ENCODE assay signal across 8 mouse cellular contexts in genomic region chr2:31068246-31069113, GRCm38 (mm10).
A peak's percentile ranks its signal among the peaks of the same experiment; 100 is the strongest.
DNase-seq lines count a peak whose midpoint lies in the region; ATAC-seq and TF ChIP-seq lines count a peak whose summit lies in the region.

No protein-coding gene starts in this region.

- 6% methylated on average over 13 of the region's 13 CpGs for WGBS in forebrain, embryonic 15.5 days
- 6% methylated on average over 13 of the region's 13 CpGs for WGBS in hindbrain, embryonic 14.5 days

- no peak for TF ChIP-seq POLR2A in myocyte (IDR thresholded peaks at IDR 0.05; ENCODE audit: insufficient read length, low read depth)

- H3K4me2 ChIP-seq in forebrain, embryonic 15.5 days (replicated peaks): no peak overlapping the region
- no peak overlapping the region for H3K4me2 ChIP-seq in hindbrain, embryonic 14.5 days (replicated peaks)
- H3K4me2 ChIP-seq in myocyte (ENCODE audit: low read depth): peak overlapping the region; percentile 56

- peak overlapping the region; percentile 73 for H3K27ac ChIP-seq in forebrain, embryonic 15.5 days (replicated peaks)
- H3K27ac ChIP-seq in hindbrain, embryonic 14.5 days: peak overlapping the region; percentile 75

- no peaks in the 10 kb centered on the region; the same call in 1 of the 2 replicates for H3K36me3 ChIP-seq in forebrain, embryonic 15.5 days
- 0 out of 2 replicates have a peak, but pooled peaks cover 3% of the 10 kb centered on the region for H3K36me3 ChIP-seq in hindbrain, embryonic 14.5 days (replicated peaks; ENCODE audit: control insufficient read depth, insufficient read depth)
- H3K36me3 ChIP-seq in myocyte (ENCODE audit: control insufficient read depth, insufficient read depth): no peaks in the 10 kb centered on the region

- no peaks in the 10 kb centered on the region for H3K27me3 ChIP-seq in forebrain, embryonic 15.5 days
- no peaks in the 10 kb centered on the region for H3K27me3 ChIP-seq in hindbrain, embryonic 14.5 days (ENCODE audit: control insufficient read depth, insufficient read depth, low read length)
- no peaks in the 10 kb centered on the region for H3K27me3 ChIP-seq in myocyte (ENCODE audit: control insufficient read depth, insufficient read depth, insufficient read length)

- no peaks in the 10 kb centered on the region for H3K9me3 ChIP-seq in forebrain, embryonic 15.5 days
- H3K9me3 ChIP-seq in hindbrain, embryonic 14.5 days (ENCODE audit: control insufficient read depth, low read length): no peaks in the 10 kb centered on the region

- no peak overlapping the region for H3K9ac ChIP-seq in forebrain, embryonic 15.5 days (replicated peaks)
- no peak overlapping the region for H3K9ac ChIP-seq in hindbrain, embryonic 14.5 days

- H3ac ChIP-seq in myocyte (ENCODE audit: control insufficient read depth, insufficient read length): no peak overlapping the region

- peak; percentile 70 for ATAC-seq in forebrain, embryonic 15.5 days (replicated peaks)
- peak; percentile 79; the same call in 1 of the 2 replicates for ATAC-seq in hindbrain, embryonic 14.5 days (ENCODE audit: low FRiP score)
- no peak for ATAC-seq in activated CD4-positive, CD25-positive, alpha-beta regulatory T cell, adult 4 months

- H3K79me2 ChIP-seq in myocyte (ENCODE audit: control insufficient read depth, insufficient read depth): no peaks in the 10 kb centered on the region

- H3K4me3 ChIP-seq in forebrain, embryonic 15.5 days: no peak overlapping the region
- no peak overlapping the region for H3K4me3 ChIP-seq in hindbrain, embryonic 14.5 days (replicated peaks; ENCODE audit: low read length)
- H3K4me3 ChIP-seq in myocyte: no peak overlapping the region

- peaks cover 27% of the 10 kb centered on the region for H3K4me1 ChIP-seq in forebrain, embryonic 15.5 days
- H3K4me1 ChIP-seq in hindbrain, embryonic 14.5 days (replicated peaks; ENCODE audit: control insufficient read depth, insufficient read depth, low read length): 0 out of 2 replicates have a peak, but pooled peaks cover 7% of the 10 kb centered on the region

- DNase-seq in adrenal gland, adult (ENCODE audit: inconsistent age in 2 of 2, low spot score in 1 of 2): peak; percentile 33 to 73
- no peak for DNase-seq in adrenal gland, adult 18-20 months (ENCODE audit: low spot score in 2 of 2)
- DNase-seq in cerebellum, adult 11-12 months: peak; percentile 64
- no peak for DNase-seq in hindbrain, embryonic 14.5 days (ENCODE audit: low spot score)
- DNase-seq in left cerebral cortex, adult 9 months (ENCODE audit: low spot score in 2 of 2): peak; percentile 39 to 72

TF ChIP-seq in myocyte, 11 proteins besides CTCF, POLR2A, EP300 and RAD21:
- TF ChIP-seq MYOD1 (IDR thresholded peaks at IDR 0.05; ENCODE audit: control insufficient read depth in 1 of 3, insufficient read length in 2 of 3, low read depth in 2 of 3) (peak in 1 of 3 experiments; percentile 15), TCF3 (IDR thresholded peaks at IDR 0.05; ENCODE audit: insufficient read length, low read depth) (no peak), MYOG (IDR thresholded peaks at IDR 0.05; ENCODE audit: control insufficient read depth in 1 of 3, insufficient read depth in 1 of 3, insufficient read length in 2 of 3, low read depth in 2 of 3) (no peak)

Comparison
In these comparisons a context has a peak if more than half of its experiments do, and no peak if none do; other contexts are left out.
1. DNase-seq: peak in adrenal gland, adult (2 of 2), cerebellum, adult 11-12 months (single experiment) and left cerebral cortex, adult 9 months (2 of 2); none in adrenal gland, adult 18-20 months (0 of 2) and hindbrain, embryonic 14.5 days (single experiment).